Mouse (Mus musculus) MEL-GATA-1-ER (cell line): Measurements from ENCODE around the gene Cacfd1.

ENCODE experiments used
- DNase-seq: peaks from one replicate; pipeline ENCODE4 v3.0.0-alpha.2; 2012; ENCODE audit warnings: low read depth; ENCODE audit errors: extremely low read depth

The Cacfd1 gene

GRCm38 (mm10) chr2:27070247-27070813 is 60.6 kb downstream of the Cacfd1 start:
- DNase-seq: no peak
